Mouse (Mus musculus): ENCODE results near the gene Tnpo1.
"Not testable (repeated sequence)": the region's sequence is repeated elsewhere in the genome, so short reads cannot be mapped to it uniquely, and the experiment has no call there.

The Tnpo1 gene

GRCm38 (mm10) chr13:98889211-98889610 lies 37.0 kb downstream of the Tnpo1 start:
- no peak for DNase-seq (ENCODE audit: low spot score)

- no peak for DNase-seq (ENCODE audit: low spot score)
These were observed 42.4 kb downstream of the Tnpo1 start for GRCm38 (mm10) chr13:98883774-98884173.

- no peak for DNase-seq (ENCODE audit: low spot score)
These were observed 44.2 kb downstream of the Tnpo1 start for GRCm38 (mm10) chr13:98881991-98882390.

- DNase-seq (ENCODE audit: low spot score), result no peak
These were observed 45.8 kb downstream of the Tnpo1 start for GRCm38 (mm10) chr13:98880336-98880735.

GRCm38 (mm10) chr13:98879422-98879821 lies 46.8 kb downstream of the Tnpo1 start:
- DNase-seq (ENCODE audit: low spot score), result no peak

- no peak for DNase-seq (ENCODE audit: low spot score)
These were observed 49.0 kb downstream of the Tnpo1 start for GRCm38 (mm10) chr13:98877165-98877564.

- no peak for DNase-seq (ENCODE audit: low spot score)
These were observed 51.5 kb downstream of the Tnpo1 start for GRCm38 (mm10) chr13:98874727-98875126.

- no peak for DNase-seq (ENCODE audit: low spot score)
These were observed 53.8 kb downstream of the Tnpo1 start for GRCm38 (mm10) chr13:98872273-98872847.

- DNase-seq (ENCODE audit: low spot score), result no peak
These were observed 54.9 kb downstream of the Tnpo1 start for GRCm38 (mm10) chr13:98871263-98871662.

- no peak for DNase-seq (ENCODE audit: low spot score)
These were observed 57.8 kb downstream of the Tnpo1 start for GRCm38 (mm10) chr13:98868236-98868923.

GRCm38 (mm10) chr13:98867810-98868209 lies 58.4 kb downstream of the Tnpo1 start:
- peak; percentile 67 for DNase-seq (ENCODE audit: low spot score)

GRCm38 (mm10) chr13:98855291-98855690 lies 70.9 kb downstream of the Tnpo1 start:
- no peak for DNase-seq (ENCODE audit: low spot score)

- no peak for DNase-seq (ENCODE audit: low spot score)
These were observed 80.4 kb downstream of the Tnpo1 start for GRCm38 (mm10) chr13:98845794-98846193.

- peak; percentile 60 for DNase-seq (ENCODE audit: low spot score)
These were observed 89.6 kb downstream of the Tnpo1 start for GRCm38 (mm10) chr13:98836423-98837088.

GRCm38 (mm10) chr13:98835740-98836139 lies 90.4 kb downstream of the Tnpo1 start:
- no peak for DNase-seq (ENCODE audit: low spot score)

GRCm38 (mm10) chr13:98834723-98835122 lies 91.5 kb downstream of the Tnpo1 start:
- no peak for DNase-seq (ENCODE audit: low spot score)

- DNase-seq (ENCODE audit: low spot score), result no peak
These were observed 92.0 kb downstream of the Tnpo1 start for GRCm38 (mm10) chr13:98834199-98834598.

- no peak for DNase-seq (ENCODE audit: low spot score)
These were observed 93.4 kb downstream of the Tnpo1 start for GRCm38 (mm10) chr13:98832451-98833450.

GRCm38 (mm10) chr13:98829026-98829425 lies 97.2 kb downstream of the Tnpo1 start:
- DNase-seq (ENCODE audit: low spot score), result not testable (repeated sequence)

GRCm38 (mm10) chr13:98825574-98825973 lies 100.6 kb downstream of the Tnpo1 start:
- no peak for DNase-seq (ENCODE audit: low spot score)

GRCm38 (mm10) chr13:98819094-98819493 lies 107.1 kb downstream of the Tnpo1 start:
- DNase-seq (ENCODE audit: low spot score), result no peak

- no peak for DNase-seq (ENCODE audit: low spot score)
These were observed 108.0 kb downstream of the Tnpo1 start for GRCm38 (mm10) chr13:98818205-98818604.
